Mouse (Mus musculus): ENCODE results near the gene Ppp2r5a.

The Ppp2r5a gene

DNA sequence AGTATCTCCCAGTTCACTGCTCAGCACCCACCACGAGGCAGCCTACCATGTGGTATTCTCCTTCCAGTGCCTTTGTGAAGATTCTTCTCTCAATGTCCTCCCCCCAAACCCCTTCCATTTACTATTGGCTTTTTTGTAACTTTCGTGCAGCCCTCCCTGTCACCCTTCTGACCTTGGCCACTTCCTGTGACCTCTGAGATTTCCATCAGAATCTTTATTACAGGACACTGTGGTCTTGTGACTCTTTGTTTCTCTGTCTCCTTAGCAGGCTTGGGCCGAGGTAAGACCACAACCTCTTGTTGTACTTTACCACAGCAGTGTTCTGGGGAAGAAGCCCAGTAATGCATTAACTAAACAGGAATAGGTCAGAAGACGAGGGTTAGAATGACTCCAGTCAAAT, 15.9 kb upstream of the Ppp2r5a start:
- no peak for DNase-seq (ENCODE audit: low spot score)

DNA sequence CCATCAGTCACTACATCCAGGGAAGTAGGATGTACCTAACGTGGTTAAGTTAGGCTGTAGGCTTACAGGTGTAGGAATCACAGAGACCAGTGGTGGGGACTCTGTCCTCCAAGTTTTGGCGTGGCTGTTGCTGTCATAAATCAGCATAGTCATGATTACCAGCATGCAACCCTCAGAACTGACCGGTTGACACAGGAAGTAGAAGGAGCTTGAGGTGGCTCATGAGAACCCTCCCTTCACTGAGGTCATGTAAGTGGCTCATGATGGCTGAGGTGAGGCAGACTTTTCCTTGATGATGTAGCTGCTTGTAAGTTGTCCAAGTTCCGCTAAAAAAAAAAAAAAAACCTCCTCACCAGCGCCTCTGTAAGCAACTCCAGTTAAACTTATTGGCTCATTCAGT, 14.0 kb upstream of the Ppp2r5a start:
- no peak for DNase-seq (ENCODE audit: low spot score)

DNA sequence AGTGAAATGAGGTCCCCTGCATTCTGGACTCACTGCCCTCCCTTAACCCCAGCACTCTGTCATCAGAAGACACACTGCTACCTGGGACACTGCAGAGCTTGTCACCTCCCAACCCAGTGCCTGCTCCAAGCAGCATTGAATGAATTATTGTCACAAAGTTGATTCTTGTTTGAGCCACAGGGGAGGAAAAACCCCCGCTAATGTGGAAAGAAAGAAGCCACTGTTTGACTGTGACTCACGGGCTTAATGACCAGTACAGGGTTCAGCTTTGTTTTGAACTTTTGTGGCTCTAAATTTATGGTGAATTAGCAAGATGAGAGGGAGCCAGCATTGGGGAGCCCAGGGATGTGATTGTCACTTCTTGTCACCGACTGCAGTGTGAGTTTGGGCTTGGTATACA, 13.5 kb upstream of the Ppp2r5a start:
- no peak for DNase-seq (ENCODE audit: low spot score)

- no peak for DNase-seq (ENCODE audit: low spot score)
Measured at GRCm38 (mm10) chr1:191414432-191414831, 11.4 kb upstream of the Ppp2r5a start.

- no peak for DNase-seq (ENCODE audit: low spot score)
Measured at GRCm38 (mm10) chr1:191413691-191414415, 10.8 kb upstream of the Ppp2r5a start.

GRCm38 (mm10) chr1:191410294-191411036, 7.4 kb upstream of the Ppp2r5a start:
- no peak for DNase-seq (ENCODE audit: low spot score)

- no peak for DNase-seq (ENCODE audit: low spot score)
Measured at GRCm38 (mm10) chr1:191407246-191407645, 4.2 kb upstream of the Ppp2r5a start.

- DNase-seq (ENCODE audit: low spot score) = no peak
Measured at GRCm38 (mm10) chr1:191406516-191406915, 3.4 kb upstream of the Ppp2r5a start.

DNA sequence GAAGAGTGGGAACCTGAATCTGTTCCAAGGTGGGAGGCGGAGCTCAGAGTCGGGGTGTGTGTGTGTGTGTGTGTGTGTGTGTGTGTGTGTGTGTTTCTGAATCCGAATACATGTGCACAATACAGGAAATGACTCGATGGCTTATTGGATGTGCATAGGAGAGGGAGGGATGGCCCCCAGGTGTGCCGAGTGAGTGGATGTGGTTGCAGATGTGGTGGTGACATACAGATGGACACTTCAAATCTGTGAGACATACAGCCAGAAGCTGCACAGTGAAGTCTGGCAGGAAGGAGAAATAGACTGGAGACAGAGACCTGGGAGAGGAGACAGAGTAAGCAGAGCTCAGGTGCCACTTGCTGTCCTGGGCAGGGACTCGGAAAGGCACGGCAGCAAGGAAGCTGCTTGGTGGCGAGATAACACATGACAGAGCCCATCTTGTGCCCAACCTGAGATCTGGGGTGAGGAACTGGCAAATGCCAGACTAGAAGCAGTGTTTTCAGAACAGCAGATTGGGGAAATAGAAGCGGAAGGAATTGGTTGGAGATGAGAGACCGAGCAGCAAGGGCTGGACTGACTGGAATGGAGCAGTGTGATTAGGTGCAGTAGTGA, 1.8 kb upstream of the Ppp2r5a start:
- no peak for DNase-seq (ENCODE audit: low spot score)

- no peak for DNase-seq (ENCODE audit: low spot score)
Measured at GRCm38 (mm10) chr1:191404301-191404700, 1.2 kb upstream of the Ppp2r5a start.

DNA sequence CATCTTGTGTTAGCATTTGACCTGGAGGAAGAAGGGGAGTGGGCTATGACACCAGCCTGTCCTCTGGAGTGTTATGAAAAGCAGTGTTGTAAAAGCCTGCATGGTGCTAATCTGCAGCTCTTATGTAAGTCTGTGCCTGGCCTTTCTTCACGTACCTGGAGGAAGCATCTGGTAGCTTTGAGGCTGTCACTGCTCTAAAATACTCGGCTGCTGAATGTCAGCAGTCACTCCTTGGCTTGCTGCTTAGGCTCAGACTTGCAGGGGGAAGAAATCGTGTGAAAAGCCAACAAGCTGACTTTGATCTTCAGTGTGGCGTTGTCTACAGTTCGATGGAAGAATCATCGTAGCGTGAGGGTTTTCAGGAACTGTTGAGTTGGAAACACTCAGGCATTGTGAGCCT, 566 bp downstream of the Ppp2r5a start:
- no peak for DNase-seq (ENCODE audit: low spot score)

- DNase-seq (ENCODE audit: low spot score) = peak; percentile 99
Measured at GRCm38 (mm10) chr1:191396897-191397849, 5.9 kb downstream of the Ppp2r5a start.

- DNase-seq (ENCODE audit: low spot score) = peak; percentile 72
Measured at GRCm38 (mm10) chr1:191396446-191396845, 6.6 kb downstream of the Ppp2r5a start.

DNA sequence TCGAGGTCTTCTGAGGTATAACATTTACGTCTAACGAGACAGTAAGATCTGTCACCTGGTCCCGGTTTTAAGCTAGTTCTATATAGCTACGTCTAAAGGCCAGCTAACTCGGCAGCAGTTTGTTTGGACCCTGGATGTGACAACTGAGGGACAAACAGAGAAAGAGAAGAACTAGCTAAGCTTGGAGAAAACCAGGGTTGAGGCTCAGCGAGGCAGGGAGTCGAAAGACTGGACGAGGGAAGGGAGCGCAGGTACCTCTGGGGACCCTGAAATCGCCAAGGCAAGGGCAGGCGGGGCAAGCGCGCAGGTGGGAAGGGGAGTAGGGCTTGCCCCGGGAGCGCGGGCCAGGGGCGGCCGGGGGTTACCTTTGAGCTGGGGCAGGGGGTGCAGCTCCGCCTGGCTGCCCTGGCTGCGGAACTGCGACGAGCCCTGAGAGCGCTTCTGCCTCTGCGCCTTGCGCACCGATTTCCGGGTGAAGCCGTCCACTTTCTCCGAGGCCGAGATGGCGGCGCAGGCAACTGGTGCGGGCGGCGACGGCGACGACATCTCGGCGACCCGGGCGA, 7.1 kb downstream of the Ppp2r5a start:
- DNase-seq (ENCODE audit: low spot score) = peak; percentile 64

- no peak for DNase-seq (ENCODE audit: low spot score)
Measured at GRCm38 (mm10) chr1:191395200-191395599, 7.9 kb downstream of the Ppp2r5a start.

GRCm38 (mm10) chr1:191394126-191394525, 8.9 kb downstream of the Ppp2r5a start:
- DNase-seq (ENCODE audit: low spot score) = no peak

- no peak for DNase-seq (ENCODE audit: low spot score)
Measured at GRCm38 (mm10) chr1:191393536-191393935, 9.5 kb downstream of the Ppp2r5a start.

DNA sequence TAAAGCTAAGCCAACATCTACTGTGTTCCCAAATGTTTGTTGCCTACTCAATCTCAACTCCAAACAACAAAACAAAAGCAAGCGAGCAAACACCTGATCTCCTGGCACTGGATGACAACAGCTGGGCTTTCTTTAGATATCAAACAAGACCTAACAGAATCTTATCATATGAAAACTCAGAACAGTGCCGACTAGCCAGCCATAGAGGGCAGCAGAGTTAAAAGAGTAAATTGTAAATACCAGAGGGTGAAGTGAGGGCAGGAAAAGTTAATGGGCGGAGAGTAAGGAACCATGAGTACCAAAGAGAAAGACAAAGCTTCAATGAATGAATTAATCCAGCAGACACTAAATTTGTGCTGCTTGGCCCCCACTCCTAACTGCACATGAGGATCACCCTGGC, 11.8 kb downstream of the Ppp2r5a start:
- DNase-seq (ENCODE audit: low spot score) = peak; percentile 31

DNA sequence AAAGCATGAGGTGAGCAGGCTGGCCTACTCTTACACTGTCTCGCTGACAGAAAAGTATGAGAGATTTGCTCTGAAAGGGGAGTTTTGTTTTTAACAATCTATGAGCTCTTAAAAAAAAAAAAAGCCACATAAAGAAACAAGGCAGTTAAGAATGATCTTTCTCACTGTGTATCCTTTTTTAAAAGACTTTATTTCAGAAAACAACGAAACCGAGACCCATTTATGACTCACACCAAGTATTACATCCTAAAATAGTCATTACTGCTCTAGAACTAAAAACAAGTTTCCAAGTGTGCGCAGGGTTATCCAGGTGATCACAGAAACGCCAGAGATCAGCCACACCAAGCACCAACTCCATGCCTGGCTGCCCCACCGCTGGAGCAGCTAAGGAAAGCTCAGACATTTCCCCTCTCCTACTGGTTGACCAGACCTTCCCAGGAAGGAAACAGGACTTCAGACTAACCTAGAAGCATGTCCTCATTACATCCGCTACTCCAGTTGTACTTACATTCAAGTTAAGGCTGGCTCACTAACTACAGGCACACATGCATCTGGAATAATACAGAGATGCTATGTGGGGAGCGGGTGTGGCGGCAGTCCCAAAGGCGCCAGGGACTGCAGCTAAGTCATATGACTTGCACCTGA, 18.2 kb downstream of the Ppp2r5a start:
- DNase-seq (ENCODE audit: low spot score) = no peak

DNA sequence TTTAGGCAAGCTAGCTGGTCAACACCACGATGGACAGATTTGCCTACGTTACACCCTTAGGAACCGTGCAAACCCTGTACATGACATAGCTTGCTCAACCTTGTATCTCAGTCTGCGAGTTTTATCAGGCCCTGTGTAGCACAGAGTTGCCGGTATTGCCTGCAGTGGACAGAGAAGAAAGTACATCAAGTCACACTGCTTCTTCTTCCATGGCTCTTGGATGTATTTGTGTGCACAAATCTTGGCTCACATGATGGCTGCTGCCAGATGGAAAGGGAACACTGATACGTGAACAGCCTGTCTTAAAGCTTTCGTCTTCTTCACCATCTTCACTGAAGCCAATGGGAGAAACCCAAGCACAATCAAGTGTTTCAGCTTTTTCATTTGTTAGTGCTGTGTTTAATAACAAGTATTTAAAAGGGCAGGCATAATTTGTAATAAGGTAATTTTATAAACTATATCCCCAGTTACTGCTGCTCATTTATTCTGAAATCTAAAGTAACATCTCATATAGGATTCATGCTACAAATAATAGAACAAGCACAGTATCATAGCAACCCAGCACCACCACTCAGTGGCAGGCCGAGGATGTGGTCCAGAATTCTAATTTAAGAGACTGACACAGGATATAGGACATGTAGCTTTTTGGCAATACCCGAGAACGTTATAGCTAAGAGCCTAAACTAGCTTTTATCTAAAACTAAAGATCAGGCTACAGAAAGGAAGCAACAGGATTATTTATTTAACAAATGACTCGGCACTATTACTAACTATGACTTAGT, 20.9 kb downstream of the Ppp2r5a start:
- no peak for DNase-seq (ENCODE audit: low spot score)
